Mouse (Mus musculus) embryonic fibroblast, embryonic 13.5 days (primary cell): ENCODE measurements around the gene Abca13.

Source experiments
- CTCF ChIP-seq: IDR thresholded peaks from 2 replicates; pipeline ENCODE4 v1.5.1; 2011; ENCODE audit warnings: mild to moderate bottlenecking, control low read depth, low read length, moderate library complexity, borderline replicate concordance; ENCODE audit not compliant: insufficient read depth
- POLR2A ChIP-seq: IDR thresholded peaks from 2 replicates; pipeline ENCODE4 v1.6.1; 2011; ENCODE audit warnings: low read depth, mild to moderate bottlenecking, control low read depth, low read length, moderate library complexity

DNA sequence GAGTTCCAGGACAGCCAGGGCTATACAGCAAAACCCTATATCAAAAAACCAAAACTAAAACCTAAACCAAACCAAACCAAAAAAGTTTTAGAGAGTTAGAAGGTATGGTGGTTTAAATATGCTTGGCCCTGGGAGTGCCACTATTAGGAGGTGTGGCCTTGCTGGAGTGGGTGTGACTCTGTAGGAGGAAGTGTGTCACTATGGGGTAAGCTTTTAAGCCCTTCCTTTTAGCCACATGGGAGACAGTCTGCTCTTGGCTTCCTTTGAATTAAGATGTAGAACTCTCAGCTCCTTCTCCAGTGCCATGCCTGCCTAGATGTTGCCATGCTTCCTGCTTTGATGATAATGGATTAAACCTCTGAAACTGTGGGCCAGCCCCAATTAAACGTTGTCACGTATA, 46.6 kb upstream of the Abca13 start:
- TF ChIP-seq CTCF (no peak), POLR2A (no peak)
